Mouse (Mus musculus) embryonic facial prominence, embryonic 11.5 days (tissue): Measurements from ENCODE around the gene Rack1. TPM values are rescaled to one million over a fixed set of nuclear protein-coding genes. Genes with fewer than 3 reads are reported as not detected.
"Not testable (repeated sequence)": the region's sequence is repeated elsewhere in the genome, so short reads cannot be mapped to it uniquely, and the experiment has no call there.

Experiments
- ATAC-seq: fragments of 200-750 bp; cut with Nextera tagmentation; replicated peaks from 2 replicates; pipeline ENCODE4 v1.8.0; 2017; ENCODE audit warnings: low read depth; ENCODE audit not compliant: insufficient number of reproducible peaks, low FRiP score, low TSS enrichment
- DNase-seq: peaks from one replicate; pipeline ENCODE4 v3.0.0-alpha.2; 2015; ENCODE audit warnings: low spot score
- H3K27ac ChIP-seq: fragments of 300-500 bp; sonication (generic); replicated peaks from 2 replicates; pipeline ENCODE4 v1.5.1; 2014; ENCODE audit warnings: mild to moderate bottlenecking, low read depth, low read length, control low read depth
- H3K27me3 ChIP-seq: fragments of 300-500 bp; sonication (generic); 2 replicates; pipeline ENCODE4 v1.6.1; 2014; ENCODE audit warnings: mild to moderate bottlenecking, low read length, moderate library complexity, mixed read lengths; ENCODE audit not compliant: control insufficient read depth, insufficient read depth
- H3K36me3 ChIP-seq: fragments of 300-500 bp; sonication (generic); replicated peaks from 2 replicates; pipeline ENCODE4 v1.6.1; 2014; ENCODE audit warnings: low read depth, mild to moderate bottlenecking, low read length, moderate library complexity, mixed read lengths; ENCODE audit not compliant: control insufficient read depth, insufficient read depth
- H3K4me1 ChIP-seq: fragments of 300-500 bp; sonication (generic); 2 replicates; pipeline ENCODE4 v1.6.1; 2014; ENCODE audit warnings: low read length, mixed read lengths; ENCODE audit not compliant: control insufficient read depth, insufficient read depth
- H3K4me2 ChIP-seq: fragments of 300-500 bp; sonication (generic); 2 replicates; pipeline ENCODE4 v1.6.1; 2014; ENCODE audit warnings: low read depth, mild to moderate bottlenecking, control low read depth, low read length, moderate library complexity
- H3K4me3 ChIP-seq: fragments of 300-500 bp; sonication (generic); 2 replicates; pipeline ENCODE4 v1.5.1; 2014; ENCODE audit warnings: low read depth, low read length, control low read depth
- H3K9ac ChIP-seq: fragments of 300-500 bp; sonication (generic); replicated peaks from 2 replicates; pipeline ENCODE4 v1.6.1; 2014; ENCODE audit warnings: mild to moderate bottlenecking, control low read depth, low read length
- H3K9me3 ChIP-seq: fragments of 300-500 bp; sonication (generic); replicated peaks from 2 replicates; pipeline ENCODE4 v1.6.1; 2016; ENCODE audit warnings: mild to moderate bottlenecking, low read length, inconsistent platforms, mixed read lengths; ENCODE audit not compliant: control insufficient read depth
- WGBS: fragments of 180-500 bp; shearing (Covaris S2); extraction: QIAGEN DNeasy Blood & Tissue Kit; methylation state at CpG from one replicate; pipeline ENCODE4 v1.1.7; 2014; 5-methylcytosine and 5-hydroxymethylcytosine counted together
- polyA plus RNA-seq: library from polyadenylated mRNA; unstranded; fragments of >200 nt; fragmentation: Nextera tagmentation; extraction: Ambion mirVana; gene quantifications from 2 replicates; pipeline ENCODE4 v1.2.1, GENCODE M21; 2014

Rack1 gene
- polyA plus RNA-seq, 1 experiment from 2014 or later = 755 TPM

- no peak for ATAC-seq
- Histone ChIP-seq H3K36me3 (no peaks in the 10 kb centered on the region), H3K4me1 (no peaks in the 10 kb centered on the region; the same call in 1 of the 2 replicates), H3K27ac (no peak overlapping the region), H3K9ac (no peak overlapping the region), H3K27me3 (no peaks in the 10 kb centered on the region), H3K4me2 (no peak overlapping the region), H3K9me3 (no peaks in the 10 kb centered on the region), H3K4me3 (no peak overlapping the region)
- no peak for DNase-seq
Observed at GRCm38 (mm10) chr11:48840805-48841204, 40.7 kb downstream of the Rack1 start.

GRCm38 (mm10) chr11:48841213-48841612 is 41.1 kb downstream of the Rack1 start:
- Histone ChIP-seq H3K27me3 (no peaks in the 10 kb centered on the region), H3K27ac (no peak overlapping the region), H3K4me2 (no peak overlapping the region), H3K4me1 (no peaks in the 10 kb centered on the region; the same call in 1 of the 2 replicates), H3K36me3 (no peaks in the 10 kb centered on the region), H3K4me3 (no peak overlapping the region), H3K9me3 (no peaks in the 10 kb centered on the region), H3K9ac (no peak overlapping the region)
- ATAC-seq = no peak
- no peak for DNase-seq
- WGBS = 87% methylated on average over 5 of the region's 5 CpGs

- 87% methylated on average over 4 of the region's 4 CpGs for WGBS
- H3K4me3 ChIP-seq = no peak overlapping the region
- no peak overlapping the region for H3K4me2 ChIP-seq
- DNase-seq = no peak
- H3K36me3 ChIP-seq = no peaks in the 10 kb centered on the region
- H3K27ac ChIP-seq = no peak overlapping the region
- no peak overlapping the region for H3K9ac ChIP-seq
- ATAC-seq = no peak
- no peaks in the 10 kb centered on the region; the same call in 1 of the 2 replicates for H3K4me1 ChIP-seq
- H3K27me3 ChIP-seq = no peaks in the 10 kb centered on the region
- no peaks in the 10 kb centered on the region for H3K9me3 ChIP-seq
Observed at GRCm38 (mm10) chr11:48842378-48842792, 42.3 kb downstream of the Rack1 start.

- H3K4me2 ChIP-seq = no peak overlapping the region
- H3K27me3 ChIP-seq = no peaks in the 10 kb centered on the region
- no peak overlapping the region for H3K9ac ChIP-seq
- DNase-seq = no peak
- WGBS = 82% methylated on average over 11 of the region's 11 CpGs
- H3K36me3 ChIP-seq = no peaks in the 10 kb centered on the region
- no peak overlapping the region for H3K4me3 ChIP-seq
- ATAC-seq = no peak
- no peaks in the 10 kb centered on the region for H3K9me3 ChIP-seq
- H3K27ac ChIP-seq = no peak overlapping the region
- H3K4me1 ChIP-seq = no peaks in the 10 kb centered on the region; the same call in 1 of the 2 replicates
Observed at GRCm38 (mm10) chr11:48843202-48843601, 43.1 kb downstream of the Rack1 start.

GRCm38 (mm10) chr11:48844309-48844708 is 44.2 kb downstream of the Rack1 start:
- ATAC-seq (no peak), DNase-seq (no peak)
- Histone ChIP-seq H3K4me2 (no peak overlapping the region), H3K9me3 (no peaks in the 10 kb centered on the region), H3K27ac (no peak overlapping the region), H3K36me3 (no peaks in the 10 kb centered on the region), H3K27me3 (no peaks in the 10 kb centered on the region), H3K4me3 (no peak overlapping the region), H3K4me1 (no peaks in the 10 kb centered on the region), H3K9ac (no peak overlapping the region)
- WGBS = 67% methylated on average over 6 of the region's 6 CpGs

- H3K36me3 ChIP-seq = no peaks in the 10 kb centered on the region
- H3K27me3 ChIP-seq = 0 out of 2 replicates have a peak, but pooled peaks cover 6% of the 10 kb centered on the region
- H3K27ac ChIP-seq = no peak overlapping the region
- WGBS = 34% methylated on average over 13 of the region's 13 CpGs
- no peaks in the 10 kb centered on the region for H3K4me1 ChIP-seq
- H3K4me3 ChIP-seq = no peak overlapping the region
- no peak overlapping the region for H3K4me2 ChIP-seq
- no peaks in the 10 kb centered on the region for H3K9me3 ChIP-seq
- ATAC-seq (no peak), DNase-seq (no peak)
- no peak overlapping the region for H3K9ac ChIP-seq
Observed at GRCm38 (mm10) chr11:48845244-48845815, 45.2 kb downstream of the Rack1 start.

- not testable (repeated sequence) for H3K36me3 ChIP-seq, H3K4me2 ChIP-seq, H3K27ac ChIP-seq, H3K4me3 ChIP-seq, DNase-seq, H3K9ac ChIP-seq, H3K9me3 ChIP-seq, H3K27me3 ChIP-seq, ATAC-seq, H3K4me1 ChIP-seq
- WGBS = 82% methylated on average over 2 of the region's 2 CpGs
Observed at GRCm38 (mm10) chr11:48846362-48846761, 46.2 kb downstream of the Rack1 start.

- H3K27ac ChIP-seq = no peak overlapping the region
- WGBS = 61% methylated on average over 5 of the region's 5 CpGs
- H3K9me3 ChIP-seq = no peaks in the 10 kb centered on the region
- ATAC-seq = no peak
- H3K4me1 ChIP-seq = no peaks in the 10 kb centered on the region
- no peaks in the 10 kb centered on the region for H3K36me3 ChIP-seq
- no peak overlapping the region for H3K9ac ChIP-seq
- DNase-seq = no peak
- 0 out of 2 replicates have a peak, but pooled peaks cover 6% of the 10 kb centered on the region for H3K27me3 ChIP-seq
- H3K4me2 ChIP-seq = no peak overlapping the region
- H3K4me3 ChIP-seq = no peak overlapping the region
Observed at GRCm38 (mm10) chr11:48846881-48847280, 46.7 kb downstream of the Rack1 start.
